Mouse (Mus musculus) embryo, embryonic 10.5 days (tissue): ENCODE measurements at regions not wholly inside any gene's neighbourhood (a gene's known extent, or its start where the extent isn't known, plus 50 kb on each side); places are given as distances from the start of the nearest gene placed in this dataset.

Source experiments
- DNase-seq: peaks from one replicate; pipeline ENCODE4 v3.0.0-alpha.2; 2015; ENCODE audit warnings: low spot score

GRCm38 (mm10) chr12:54316066-54316567 lies 112.5 kb upstream of the Egln3 start:
- no peak for DNase-seq

GRCm38 (mm10) chr12:54314153-54314552 lies 110.5 kb upstream of the Egln3 start:
- DNase-seq = no peak

GRCm38 (mm10) chr12:54313211-54313845 lies 109.7 kb upstream of the Egln3 start:
- peak; percentile 76 for DNase-seq

- DNase-seq = peak; percentile 45
Measured at GRCm38 (mm10) chr12:54312522-54313210, 109.0 kb upstream of the Egln3 start.

- DNase-seq = no peak
Measured at GRCm38 (mm10) chr12:54311896-54312521, 108.3 kb upstream of the Egln3 start.

GRCm38 (mm10) chr12:54309874-54310273 lies 106.2 kb upstream of the Egln3 start:
- no peak for DNase-seq

- DNase-seq = no peak
Measured at GRCm38 (mm10) chr12:54309219-54309618, 105.6 kb upstream of the Egln3 start.

GRCm38 (mm10) chr12:54305135-54305630 lies 101.5 kb upstream of the Egln3 start:
- no peak for DNase-seq

GRCm38 (mm10) chr12:54303746-54304145 lies 100.1 kb upstream of the Egln3 start:
- DNase-seq = no peak

- DNase-seq = no peak
Measured at GRCm38 (mm10) chr12:54299506-54299905, 95.8 kb upstream of the Egln3 start.

- no peak for DNase-seq
Measured at GRCm38 (mm10) chr12:54293248-54293647, 89.6 kb upstream of the Egln3 start.

- no peak for DNase-seq
Measured at GRCm38 (mm10) chr12:54290311-54290710, 86.7 kb upstream of the Egln3 start.

GRCm38 (mm10) chr12:54288747-54289146 lies 85.1 kb upstream of the Egln3 start:
- no peak for DNase-seq

- peak; percentile 66 for DNase-seq
Measured at GRCm38 (mm10) chr12:54288041-54288502, 84.4 kb upstream of the Egln3 start.

- DNase-seq = no peak
Measured at GRCm38 (mm10) chr12:54286911-54287819, 83.5 kb upstream of the Egln3 start.

GRCm38 (mm10) chr12:54283646-54284045 lies 80.0 kb upstream of the Egln3 start:
- DNase-seq = peak; percentile 52

- no peak for DNase-seq
Measured at GRCm38 (mm10) chr12:54283011-54283410, 79.4 kb upstream of the Egln3 start.

GRCm38 (mm10) chr12:54282281-54282921 lies 78.7 kb upstream of the Egln3 start:
- DNase-seq = no peak

- DNase-seq = no peak
Measured at GRCm38 (mm10) chr12:54280457-54280856, 76.8 kb upstream of the Egln3 start.

GRCm38 (mm10) chr12:54280001-54280400 lies 76.3 kb upstream of the Egln3 start:
- no peak for DNase-seq

GRCm38 (mm10) chr12:54276978-54277537 lies 73.4 kb upstream of the Egln3 start:
- DNase-seq = no peak
